Mouse (Mus musculus) CD4-positive, CD25-positive, alpha-beta regulatory T cell, adult 4 months (primary cell): ENCODE measurements around the gene Prkag3. TPM values are rescaled to one million over a fixed set of nuclear protein-coding genes. Genes with fewer than 3 reads are reported as not detected.

Experiments
- ATAC-seq: one replicate; pipeline ENCODE4 v1.8.0; 2017
- polyA plus RNA-seq, 2 experiments: library from polyadenylated mRNA; unstranded; fragments of 100-300 nt; shearing (Covaris generic); gene quantifications; one replicate each; pipeline ENCODE4 v1.2.1; 2017

Gene Prkag3
- polyA plus RNA-seq: not detected

DNA sequence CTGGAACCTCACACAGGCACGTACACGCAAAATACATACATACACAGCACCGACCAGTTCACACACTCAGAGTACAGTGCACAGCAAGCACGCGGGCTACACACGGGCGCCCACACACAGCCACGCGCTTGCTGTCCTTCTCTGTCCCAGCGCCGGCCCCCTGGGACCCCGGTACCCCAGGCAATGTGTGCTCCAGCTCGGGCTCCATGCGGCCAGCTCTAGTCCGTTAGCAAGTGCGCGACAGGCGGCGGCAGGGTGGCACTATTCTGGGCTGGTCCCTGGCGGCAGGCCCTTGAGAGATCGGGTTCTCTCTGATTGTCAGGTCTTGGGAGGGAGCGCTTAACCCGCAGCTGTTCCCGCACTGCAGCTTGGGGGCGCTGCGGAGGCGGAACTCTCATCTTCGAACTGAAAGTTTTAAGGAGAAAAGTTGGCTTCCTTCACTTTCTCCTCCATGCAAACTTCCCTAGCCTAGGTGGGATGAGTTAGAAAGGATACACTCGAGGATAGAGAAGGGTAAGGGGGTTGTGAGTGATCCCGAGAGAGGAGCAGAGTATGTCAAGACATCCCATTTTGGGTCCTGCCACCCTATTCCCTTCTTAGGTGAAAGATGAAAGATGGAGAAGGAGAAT, at the start of gene Prkag3:
Prkag3 (minus strand) TSS at position 579 of the 629 bp plus-strand sequence.
- ATAC-seq: no peak

DNA sequence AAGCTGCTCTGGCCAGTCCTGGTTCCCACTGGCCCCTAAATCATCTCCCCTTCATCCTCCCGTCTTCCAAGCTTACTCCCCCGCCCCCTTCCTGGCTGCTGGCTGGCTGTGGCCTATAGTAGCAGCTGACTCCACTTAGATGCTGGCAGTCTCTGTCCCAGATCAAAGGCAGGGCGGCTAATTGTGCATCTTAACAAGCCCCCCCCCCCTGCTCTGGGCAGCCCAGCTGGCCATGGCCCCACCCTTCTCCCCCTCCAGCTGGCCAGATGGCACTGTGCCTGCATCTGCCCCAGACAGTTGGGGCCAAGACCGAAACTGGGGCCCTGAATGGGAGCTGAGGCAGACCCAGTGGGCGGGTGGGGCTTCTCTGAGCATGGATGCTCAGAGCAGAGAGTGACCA, 48.4 kb upstream of the Prkag3 start:
- ATAC-seq: no peak

DNA sequence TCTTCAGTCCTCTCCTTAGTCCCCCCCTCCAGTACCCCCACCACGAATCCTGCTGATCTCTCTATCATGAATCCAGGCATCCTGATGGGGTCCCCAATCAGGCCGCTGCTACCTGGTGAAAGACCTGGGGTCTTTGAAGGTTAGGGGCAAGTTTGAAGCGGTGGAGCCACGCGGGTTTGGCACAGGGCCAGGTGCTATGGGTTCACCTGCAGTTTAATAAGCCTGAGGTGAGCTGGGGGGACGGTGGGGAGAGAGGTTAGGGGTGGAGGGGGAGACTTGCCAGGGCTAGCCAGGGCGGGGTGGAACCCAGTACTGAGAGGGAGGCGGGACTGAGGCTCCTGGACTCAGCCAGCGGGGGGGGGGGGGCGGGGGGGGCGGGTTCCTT, 46.1 kb upstream of the Prkag3 start:
- no peak for ATAC-seq

GRCm38 (mm10) chr1:74794487-74795144, 45.6 kb upstream of the Prkag3 start:
- peak; percentile 11 for ATAC-seq

- no peak for ATAC-seq
Observed at GRCm38 (mm10) chr1:74792831-74793660, 44.0 kb upstream of the Prkag3 start.

DNA sequence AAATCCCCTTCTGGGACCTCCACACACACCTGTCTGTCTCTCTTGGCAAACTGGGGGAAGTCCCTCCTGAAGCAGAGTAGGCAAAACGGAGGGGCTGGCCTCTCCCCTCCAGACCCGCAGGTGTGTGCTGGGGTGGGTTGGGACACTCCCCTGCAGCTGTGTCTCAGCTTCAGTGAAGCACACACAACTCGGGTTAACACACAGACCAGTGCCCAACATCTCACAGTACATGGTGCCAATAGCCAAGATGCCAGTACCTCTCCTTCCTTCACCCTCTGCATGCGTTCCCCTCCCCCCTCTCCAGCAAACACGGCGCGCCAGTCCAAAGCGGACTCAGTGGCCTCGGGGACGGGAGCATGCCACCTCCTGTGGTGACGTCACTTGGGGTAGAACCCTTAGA, 42.2 kb upstream of the Prkag3 start, which contains the start of gene Wnt10a:
Wnt10a (plus strand) TSS at position 268 of the 400 bp plus-strand sequence.
- no peak for ATAC-seq

- ATAC-seq: no peak
Observed at GRCm38 (mm10) chr1:74790095-74790494, 41.1 kb upstream of the Prkag3 start.

DNA sequence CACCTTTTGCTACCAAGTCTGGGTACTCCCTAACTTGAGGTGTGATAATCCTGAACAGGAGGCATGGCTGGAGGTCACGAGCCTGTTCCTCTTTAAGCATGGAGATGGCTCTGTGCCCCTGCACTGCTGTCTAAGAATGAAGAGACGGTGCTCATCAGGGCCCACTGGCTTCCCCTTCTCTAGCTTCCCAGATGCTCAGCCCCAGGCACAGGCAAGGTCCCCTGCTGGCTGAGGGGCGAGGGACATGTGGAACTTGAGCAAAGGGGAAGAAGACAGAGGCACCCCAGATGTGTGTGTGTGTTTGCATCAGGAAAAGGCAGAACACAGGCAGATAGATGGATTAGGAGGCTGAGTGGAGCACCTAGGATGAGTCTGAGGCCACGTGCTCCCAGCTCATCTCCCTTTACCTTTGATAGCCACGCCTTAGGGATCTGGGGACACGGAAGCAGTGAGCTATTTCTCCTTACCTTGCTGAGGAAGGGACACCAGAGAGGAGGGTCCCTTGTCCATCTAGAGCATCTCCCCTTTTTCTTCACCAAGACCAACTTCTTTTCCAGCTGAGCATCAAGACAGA, 39.7 kb upstream of the Prkag3 start:
- no peak for ATAC-seq

- ATAC-seq: peak; percentile 84
Observed at GRCm38 (mm10) chr1:74787846-74788245, 38.8 kb upstream of the Prkag3 start.

DNA sequence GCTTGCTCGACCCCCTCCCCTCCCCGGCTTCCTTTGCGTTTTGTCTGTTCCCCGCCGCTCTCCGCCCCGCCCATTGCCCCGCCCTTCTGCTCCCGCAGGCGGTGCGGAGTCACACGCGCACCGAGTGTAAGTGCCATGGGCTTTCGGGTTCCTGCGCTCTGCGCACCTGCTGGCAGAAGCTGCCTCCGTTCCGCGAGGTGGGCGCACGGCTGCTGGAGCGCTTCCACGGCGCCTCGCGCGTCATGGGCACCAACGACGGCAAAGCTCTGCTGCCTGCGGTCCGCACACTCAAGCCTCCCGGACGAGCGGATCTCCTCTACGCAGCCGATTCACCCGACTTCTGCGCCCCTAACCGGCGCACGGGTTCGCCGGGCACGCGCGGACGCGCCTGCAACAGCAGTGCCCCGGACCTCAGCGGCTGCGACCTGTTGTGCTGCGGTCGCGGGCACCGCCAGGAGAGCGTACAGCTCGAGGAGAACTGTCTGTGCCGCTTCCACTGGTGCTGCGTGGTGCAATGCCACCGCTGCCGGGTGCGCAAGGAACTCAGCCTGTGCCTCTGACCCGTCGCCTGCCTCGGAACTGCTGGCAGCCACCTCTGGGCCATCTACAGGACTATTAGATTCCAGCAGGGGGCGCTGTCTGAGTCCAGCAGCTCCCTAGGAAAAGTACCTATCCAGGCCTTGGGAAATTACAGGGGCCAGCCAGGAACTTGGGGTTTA, 35.2 kb upstream of the Prkag3 start:
- no peak for ATAC-seq

- ATAC-seq: no peak
Observed at GRCm38 (mm10) chr1:74783554-74783953, 34.5 kb upstream of the Prkag3 start.

DNA sequence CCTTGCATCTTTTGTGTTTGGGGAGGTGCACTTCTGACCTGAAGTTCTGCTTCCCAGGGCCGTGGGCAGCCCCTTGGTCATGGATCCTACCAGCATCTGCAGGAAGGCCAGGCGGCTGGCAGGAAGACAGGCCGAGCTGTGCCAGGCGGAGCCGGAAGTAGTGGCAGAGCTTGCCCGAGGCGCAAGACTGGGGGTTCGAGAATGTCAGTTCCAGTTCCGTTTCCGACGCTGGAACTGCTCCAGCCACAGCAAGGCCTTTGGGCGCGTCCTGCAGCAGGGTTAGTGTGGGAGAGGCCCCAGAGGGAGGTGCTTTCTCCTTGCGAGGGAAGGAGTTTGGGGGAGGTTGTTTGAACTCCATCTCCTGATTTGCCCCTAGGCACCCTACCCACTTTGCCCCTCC, 33.0 kb upstream of the Prkag3 start:
- ATAC-seq: no peak

GRCm38 (mm10) chr1:74778934-74779486, 30.0 kb upstream of the Prkag3 start:
- no peak for ATAC-seq

- ATAC-seq: no peak
Observed at GRCm38 (mm10) chr1:74775816-74776215, 26.8 kb upstream of the Prkag3 start.

DNA sequence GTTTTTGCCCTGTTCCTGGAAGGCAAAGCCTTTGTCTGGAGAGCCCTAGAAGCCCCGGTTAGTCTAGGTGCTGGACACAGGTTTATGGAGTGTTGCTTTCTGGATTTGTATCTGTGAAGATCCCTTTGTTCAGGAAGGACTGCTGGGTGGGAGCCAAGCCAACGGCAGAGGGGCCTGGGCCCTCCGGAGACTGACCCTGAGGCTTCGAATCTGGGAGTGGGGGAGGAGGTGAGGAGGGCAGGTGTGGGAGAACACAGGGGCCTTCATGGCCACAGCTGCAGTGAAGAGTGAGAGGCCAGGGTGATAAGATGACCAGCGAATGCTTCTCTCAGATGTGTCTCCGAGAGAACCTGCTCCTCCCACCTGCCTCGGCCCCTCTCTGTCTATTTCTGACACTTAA, 25.0 kb upstream of the Prkag3 start:
- ATAC-seq: no peak

DNA sequence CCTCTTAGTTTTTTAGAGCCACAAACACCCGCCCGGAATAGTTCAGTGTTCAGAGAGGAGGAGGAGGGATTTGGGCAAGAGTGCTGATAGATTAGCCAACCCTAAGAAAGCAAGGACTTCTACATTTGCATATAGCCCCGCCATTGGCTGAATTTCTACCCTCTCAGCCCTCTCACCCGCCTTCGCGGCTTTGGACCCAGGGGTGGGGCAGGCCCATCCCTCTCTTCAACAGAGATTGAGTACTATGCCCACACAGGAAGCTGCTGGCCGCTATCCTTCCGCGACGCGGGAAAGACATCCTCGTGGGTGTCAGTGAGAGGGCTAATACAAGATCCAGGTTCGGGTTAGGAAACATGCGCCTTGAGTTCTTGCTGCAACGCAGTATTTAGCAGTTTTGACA, 24.1 kb upstream of the Prkag3 start:
- peak; percentile 83 for ATAC-seq

DNA sequence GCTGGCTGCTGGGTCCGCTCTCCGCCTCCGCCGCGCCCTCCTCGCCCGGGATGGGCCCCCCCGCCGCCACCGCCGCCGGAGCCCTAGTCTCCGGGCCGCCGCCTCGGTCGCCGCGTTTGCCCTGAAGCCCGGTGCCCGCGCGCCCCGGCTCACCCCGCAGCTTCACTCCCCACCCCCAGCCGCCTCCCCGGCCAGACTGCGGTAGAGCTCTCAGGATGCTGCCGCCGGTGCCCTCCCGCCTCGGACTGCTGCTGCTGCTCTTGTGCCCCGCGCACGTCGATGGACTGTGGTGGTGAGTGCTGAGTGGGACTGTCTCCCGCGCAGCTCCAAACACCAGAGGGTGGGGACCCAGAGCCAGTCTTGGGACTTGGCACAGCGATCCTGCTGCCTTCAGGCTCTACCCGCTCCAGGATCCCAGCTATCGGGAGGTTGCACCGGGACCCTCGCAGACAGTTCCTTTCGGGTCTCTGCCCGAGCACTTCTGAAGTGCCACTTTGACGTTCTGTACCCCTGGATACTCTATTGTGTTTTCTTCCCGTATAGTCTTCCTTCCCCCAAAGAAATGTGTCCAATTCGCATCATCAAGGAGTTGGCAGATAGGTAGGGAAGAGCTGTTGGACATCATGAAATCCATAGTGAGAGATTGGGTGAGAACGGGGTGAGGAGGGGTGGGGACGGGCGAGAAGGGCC, 23.1 kb upstream of the Prkag3 start:
- no peak for ATAC-seq

- ATAC-seq: no peak
Observed at GRCm38 (mm10) chr1:74771845-74771930, 22.7 kb upstream of the Prkag3 start, which contains the start of gene Wnt6. TSS of gene Wnt6 (plus strand) at chr1:74771892.

- no peak for ATAC-seq
Observed at GRCm38 (mm10) chr1:74771467-74771844, 22.4 kb upstream of the Prkag3 start.

- no peak for ATAC-seq
Observed at GRCm38 (mm10) chr1:74770727-74771466, 21.9 kb upstream of the Prkag3 start.

- ATAC-seq: no peak
Observed at GRCm38 (mm10) chr1:74763081-74763480, 14.1 kb upstream of the Prkag3 start.

DNA sequence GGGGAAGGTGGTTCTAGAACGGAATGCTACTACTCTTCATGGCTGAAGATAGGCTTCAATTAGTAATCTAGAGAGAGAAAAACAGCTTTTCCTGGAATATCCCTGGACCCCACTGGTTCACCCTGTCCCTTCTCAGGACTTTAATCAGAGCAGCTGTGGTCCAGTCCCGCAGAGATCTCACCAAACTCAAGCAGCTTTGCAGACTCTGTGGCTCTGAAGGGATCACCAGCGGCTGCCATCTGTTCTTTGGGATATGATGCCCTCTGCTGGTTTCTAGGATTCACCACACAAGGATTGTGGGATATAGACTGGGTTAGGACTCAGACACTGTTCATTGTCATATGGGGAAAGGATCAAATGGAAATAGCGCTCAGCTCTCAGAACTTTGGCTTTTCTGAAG, 10.8 kb upstream of the Prkag3 start:
- no peak for ATAC-seq
